Mouse (Mus musculus) megakaryocyte, embryonic 14.5 days (primary cell): Measurements from ENCODE around the gene Gm21885.

Source experiments
- FLI1 ChIP-seq: IDR thresholded peaks from 2 replicates; pipeline ENCODE4 v1.6.1; 2012; ENCODE audit warnings: low read length, inconsistent platforms, mixed read lengths
- GATA1 ChIP-seq: IDR thresholded peaks from 3 replicates; pipeline ENCODE4 v1.6.1; 2012; ENCODE audit warnings: mixed read lengths, low read length, inconsistent platforms, borderline replicate concordance

- TF ChIP-seq GATA1, result no peak
- no peak for TF ChIP-seq FLI1
Measured at GRCm38 (mm10) chr11:94265134-94265785, 16.4 kb upstream of the Gm21885 start.
